Mouse (Mus musculus) cerebellum, adult 2 months (tissue): ENCODE results near the gene Caprin1.

Experiments
- CTCF ChIP-seq: fragments of 200-500 bp; IDR thresholded peaks from 2 replicates; pipeline ENCODE4 v1.5.1; 2011; ENCODE audit warnings: low read depth, mild to moderate bottlenecking, control low read depth, low read length, moderate library complexity, borderline replicate concordance; ENCODE audit not compliant: insufficient read depth
- POLR2A ChIP-seq: fragments of 200-500 bp; IDR thresholded peaks from 2 replicates; pipeline ENCODE4 v1.6.1; 2011; ENCODE audit warnings: low read length, control low read depth, borderline replicate concordance; ENCODE audit not compliant: insufficient read depth

- TF ChIP-seq CTCF = no peak
- no peak for TF ChIP-seq POLR2A
These were observed 72.9 kb downstream of the Caprin1 start for GRCm38 (mm10) chr2:103724521-103724920.
